Mouse (Mus musculus) MEL (cell line): ENCODE measurements around the gene Mab21l3. TPM values are rescaled to one million over a fixed set of nuclear protein-coding genes. Genes with fewer than 3 reads are reported as not detected.

Experiments
- DNase-seq: peaks from one replicate; pipeline ENCODE4 v3.0.0; 2011; ENCODE audit warnings: low read depth, low spot score
- H3K27ac ChIP-seq: 2 replicates; pipeline ENCODE4 v1.5.1; 2012; ENCODE audit warnings: low read depth, mild to moderate bottlenecking, control low read depth, low read length, moderate library complexity; ENCODE audit not compliant: control insufficient read depth
- H3K27me3 ChIP-seq, 2 experiments: fragments of 150-350 bp in 1 of 2; sonication (generic) in 1 of 2; 2 replicates each; pipeline ENCODE4 v1.6.1; 2012; ENCODE audit warnings: low read length in 2 of 2, mild to moderate bottlenecking in 2 of 2, improper control_type of control experiment in 1 of 2, moderate library complexity in 1 of 2; ENCODE audit not compliant: insufficient read depth in 2 of 2, control insufficient read depth in 1 of 2
- H3K36me3 ChIP-seq, 2 experiments: 2 replicates each; pipeline ENCODE4 v1.6.1; 2012 to 2014; ENCODE audit warnings: low read length in 2 of 2, improper control_type of control experiment in 1 of 2, inconsistent platforms in 1 of 2, mild to moderate bottlenecking in 1 of 2; ENCODE audit not compliant: insufficient read depth in 2 of 2, control insufficient read depth in 1 of 2
- H3K4me1 ChIP-seq, 2 experiments: fragments of 150-350 bp in 1 of 2; sonication (generic) in 1 of 2; 2 replicates each; pipeline ENCODE4 v1.6.1; 2012; ENCODE audit warnings: low read length in 2 of 2, improper control_type of control experiment in 1 of 2, mild to moderate bottlenecking in 1 of 2; ENCODE audit not compliant: insufficient read depth in 2 of 2, control insufficient read depth in 1 of 2
- H3K4me3 ChIP-seq, 2 experiments: fragments of 150-350 bp in 1 of 2; sonication (generic) in 1 of 2; 2 replicates each; pipeline ENCODE4 v1.5.1; 2012; ENCODE audit warnings: low read depth in 2 of 2, low read length in 2 of 2, mild to moderate bottlenecking in 2 of 2, moderate library complexity in 2 of 2, control low read depth in 1 of 2, improper control_type of control experiment in 1 of 2; ENCODE audit not compliant: control insufficient read depth in 1 of 2, insufficient read depth in 1 of 2
- H3K79me2 ChIP-seq: 2 replicates; pipeline ENCODE4 v1.6.1; 2012; ENCODE audit warnings: mild to moderate bottlenecking, low read length, moderate library complexity; ENCODE audit not compliant: control insufficient read depth, poor library complexity, insufficient read depth
- H3K9ac ChIP-seq: 2 replicates; pipeline ENCODE4 v1.6.1; 2012; ENCODE audit warnings: low read depth, mild to moderate bottlenecking, control low read depth, low read length, moderate library complexity; ENCODE audit not compliant: control insufficient read depth, poor library complexity, severe bottlenecking
- H3K9me3 ChIP-seq: fragments of 150-350 bp; sonication (generic); replicated peaks from 2 replicates; pipeline ENCODE4 v1.6.1; 2012; ENCODE audit warnings: mild to moderate bottlenecking, low read length, improper control_type of control experiment, moderate library complexity; ENCODE audit not compliant: insufficient read depth
- BHLHE40 ChIP-seq: IDR thresholded peaks from 2 replicates; pipeline ENCODE4 v1.6.1; 2012; ENCODE audit warnings: low read depth, mild to moderate bottlenecking, inconsistent platforms, low read length, improper control_type of control experiment, borderline replicate concordance
- CHD2 ChIP-seq: IDR thresholded peaks from 2 replicates; pipeline ENCODE4 v1.6.1; 2011; ENCODE audit warnings: low read length, improper control_type of control experiment
- E2F4 ChIP-seq: IDR thresholded peaks from 2 replicates; pipeline ENCODE4 v1.6.1; 2011; ENCODE audit warnings: low read depth, low read length, improper control_type of control experiment, borderline replicate concordance
- ELF1 ChIP-seq: IDR thresholded peaks from 2 replicates; pipeline ENCODE4 v1.6.1; 2014; ENCODE audit warnings: low read depth, mild to moderate bottlenecking, inconsistent platforms, low read length, improper control_type of control experiment, moderate library complexity
- GABPA ChIP-seq: IDR thresholded peaks from 2 replicates; pipeline ENCODE4 v1.6.1; 2012; ENCODE audit warnings: low read depth, mild to moderate bottlenecking, inconsistent platforms, low read length, improper control_type of control experiment, moderate library complexity
- KAT2A ChIP-seq: conservative IDR thresholded peaks from 2 replicates; pipeline ENCODE4 v1.6.1; 2012; ENCODE audit warnings: low read depth, low read length, improper control_type of control experiment, inconsistent platforms
- MAX ChIP-seq: IDR thresholded peaks from 2 replicates; pipeline ENCODE4 v1.6.1; 2011; ENCODE audit warnings: low read length, improper control_type of control experiment
- MAZ ChIP-seq: IDR thresholded peaks from 2 replicates; pipeline ENCODE4 v1.6.1; 2012; ENCODE audit warnings: low read depth, mild to moderate bottlenecking, inconsistent platforms, low read length, improper control_type of control experiment
- MXI1 ChIP-seq: IDR thresholded peaks from 2 replicates; pipeline ENCODE4 v1.6.1; 2011; ENCODE audit warnings: mild to moderate bottlenecking, low read depth, low read length, improper control_type of control experiment
- MYB ChIP-seq: IDR thresholded peaks from 2 replicates; pipeline ENCODE4 v1.6.1; 2011; ENCODE audit warnings: mild to moderate bottlenecking, low read depth, low read length, improper control_type of control experiment
- MYC ChIP-seq: IDR thresholded peaks from 2 replicates; pipeline ENCODE4 v1.6.1; 2011; ENCODE audit warnings: low read depth, mild to moderate bottlenecking, low read length, improper control_type of control experiment, moderate library complexity
- POLR2AphosphoS5 ChIP-seq: IDR thresholded peaks from 2 replicates; pipeline ENCODE4 v1.6.1; 2012; ENCODE audit warnings: low read depth, borderline replicate concordance, mild to moderate bottlenecking, inconsistent platforms, low read length, moderate library complexity, mixed read lengths
- RCOR1 ChIP-seq: IDR thresholded peaks from 2 replicates; pipeline ENCODE4 v1.6.1; 2012; ENCODE audit warnings: low read depth, mild to moderate bottlenecking, inconsistent platforms, low read length, improper control_type of control experiment
- TBP ChIP-seq: IDR thresholded peaks from 2 replicates; pipeline ENCODE4 v1.8.0; 2011; ENCODE audit warnings: low read depth, low read length, improper control_type of control experiment
- UBTF ChIP-seq: IDR thresholded peaks from 2 replicates; pipeline ENCODE4 v1.6.1; 2012; ENCODE audit warnings: low read depth, mild to moderate bottlenecking, inconsistent platforms, low read length, improper control_type of control experiment, moderate library complexity, borderline replicate concordance; ENCODE audit not compliant: insufficient read depth
- USF2 ChIP-seq, 2 experiments: IDR thresholded peaks; 2 replicates each; pipeline ENCODE4 v1.6.1; 2011 to 2012; ENCODE audit warnings: improper control_type of control experiment in 2 of 2, low read length in 2 of 2, borderline replicate concordance in 1 of 2, inconsistent platforms in 1 of 2, low read depth in 1 of 2, mild to moderate bottlenecking in 1 of 2; ENCODE audit not compliant: insufficient read depth in 1 of 2
- ZC3H11A ChIP-seq: IDR thresholded peaks from 2 replicates; pipeline ENCODE4 v1.6.1; 2012; ENCODE audit warnings: low read depth, mild to moderate bottlenecking, inconsistent platforms, low read length, improper control_type of control experiment
- ZKSCAN1 ChIP-seq: IDR thresholded peaks from 2 replicates; pipeline ENCODE4 v1.6.1; 2012; ENCODE audit warnings: low read depth, mild to moderate bottlenecking, inconsistent platforms, low read length, improper control_type of control experiment, moderate library complexity
- polyA plus RNA-seq, 2 experiments: library from polyadenylated mRNA; stranded (reverse) in 1 of 2; unstranded in 1 of 2; fragments of >175 nt in 1 of 2; fragments of >200 nt in 1 of 2; gene quantifications; 2 replicates each; pipeline versions ENCODE4 v1.2.1 to v1.2.4; 2012; ENCODE audit warnings: low replicate concordance in 2 of 2, low read depth in 1 of 2; ENCODE audit not compliant: insufficient read length in 2 of 2, insufficient read depth in 1 of 2, missing spikeins in 1 of 2
- total RNA-seq: library from RNA; depleted of rRNA; stranded (reverse); fragments of 300-350 nt; gene quantifications from 2 replicates; pipeline ENCODE4 v1.2.3, GENCODE M21; 2012

The Mab21l3 gene
- total and polyA plus RNA-seq, 3 experiments: 0.04 TPM; not detected in 2

- no peak overlapping the region for H3K4me3 ChIP-seq
- no peak for DNase-seq
- no peaks in the 10 kb centered on the region for H3K4me1 ChIP-seq
- H3K36me3 ChIP-seq: no peaks in the 10 kb centered on the region
- no peaks in the 10 kb centered on the region for H3K27me3 ChIP-seq
- no peaks in the 10 kb centered on the region for H3K9me3 ChIP-seq
- H3K27ac ChIP-seq: no peak overlapping the region
- H3K79me2 ChIP-seq: no peaks in the 10 kb centered on the region
- TF ChIP-seq E2F4 (no peak), BHLHE40 (no peak), MYB (no peak), POLR2AphosphoS5 (no peak), TBP (no peak), USF2 (IDR thresholded peaks at IDR 0.05; ENCODE audit: borderline replicate concordance in 1 of 2, insufficient read depth in 1 of 2, low read depth in 1 of 2, low read length in 2 of 2) (no peak), ELF1 (no peak), MAZ (no peak), UBTF (no peak), ZKSCAN1 (no peak), CHD2 (no peak), RCOR1 (no peak)
- no peak overlapping the region for H3K9ac ChIP-seq
These were observed 36.8 kb upstream of the Mab21l3 start for GRCm38 (mm10) chr3:101885591-101885990.

DNA sequence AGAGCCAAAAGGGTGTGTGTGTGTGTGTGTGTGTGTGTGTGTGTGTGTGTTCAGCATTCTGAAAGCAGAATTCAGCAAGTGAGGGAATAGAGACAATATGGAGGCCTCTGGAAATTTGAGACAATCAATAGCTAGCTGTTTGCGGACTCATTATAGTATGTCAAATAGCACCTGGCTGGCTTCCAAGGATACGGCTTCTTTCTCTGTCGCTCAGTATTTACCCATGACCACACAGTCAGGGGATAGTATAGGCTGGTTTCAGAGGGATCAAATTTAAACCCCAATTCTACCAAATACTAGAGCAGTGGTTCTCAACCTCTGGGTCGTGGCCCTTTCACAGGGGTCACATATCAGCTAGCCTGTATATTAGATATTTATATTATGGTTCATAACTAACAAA lies 36.3 kb upstream of the Mab21l3 start:
- Histone ChIP-seq H3K4me1 (no peaks in the 10 kb centered on the region), H3K9me3 (no peaks in the 10 kb centered on the region), H3K9ac (no peak overlapping the region), H3K27me3 (no peaks in the 10 kb centered on the region), H3K79me2 (no peaks in the 10 kb centered on the region), H3K36me3 (no peaks in the 10 kb centered on the region), H3K4me3 (no peak overlapping the region), H3K27ac (no peak overlapping the region)
- no peak for DNase-seq
- TF ChIP-seq USF2 (IDR thresholded peaks at IDR 0.05; ENCODE audit: borderline replicate concordance in 1 of 2, insufficient read depth in 1 of 2, low read depth in 1 of 2, low read length in 2 of 2) (no peak), KAT2A (no peak), MAX (no peak), ZC3H11A (no peak)

DNA sequence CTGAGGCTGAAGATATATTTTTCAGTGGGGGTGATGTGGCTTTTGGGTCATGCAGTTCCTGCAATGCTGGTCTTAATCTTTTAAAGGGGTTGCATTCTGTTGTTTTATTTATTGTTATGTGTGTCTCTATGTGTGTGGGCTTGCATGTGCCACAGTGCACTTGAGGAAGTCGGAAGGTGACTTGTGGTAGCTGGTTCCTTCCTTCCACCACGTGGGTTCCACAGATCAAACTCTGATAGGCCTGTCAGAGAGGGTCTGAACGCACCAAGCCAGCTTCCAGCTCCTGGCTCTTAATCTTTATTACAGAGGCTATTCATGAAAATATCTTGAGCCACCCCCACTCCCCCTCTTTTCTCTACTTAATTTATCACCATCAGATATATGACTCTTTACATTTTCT lies 35.1 kb upstream of the Mab21l3 start:
- no peak for TF ChIP-seq UBTF
- no peak for TF ChIP-seq GABPA
- TF ChIP-seq MXI1: no peak
- no peak for TF ChIP-seq MYC
- no peak for TF ChIP-seq KAT2A
- Histone ChIP-seq H3K9me3 (no peaks in the 10 kb centered on the region), H3K4me1 (no peaks in the 10 kb centered on the region), H3K9ac (no peak overlapping the region), H3K27ac (no peak overlapping the region), H3K79me2 (no peaks in the 10 kb centered on the region), H3K36me3 (no peaks in the 10 kb centered on the region), H3K27me3 (no peaks in the 10 kb centered on the region), H3K4me3 (no peak overlapping the region)
- no peak for DNase-seq
